Mouse (Mus musculus) thymus, adult 2 months (tissue): ENCODE data around the gene Fbln1.

Experiments
- CTCF ChIP-seq: fragments of 200-500 bp; IDR thresholded peaks from 2 replicates; pipeline ENCODE4 v1.5.1; 2012; ENCODE audit warnings: mild to moderate bottlenecking, control low read depth, low read length, moderate library complexity, borderline replicate concordance; ENCODE audit not compliant: control insufficient read depth, poor library complexity, insufficient read depth; ENCODE audit errors: extremely low read depth
- POLR2A ChIP-seq: fragments of 200-500 bp; IDR thresholded peaks from 2 replicates; pipeline ENCODE4 v1.6.1; 2012; ENCODE audit warnings: mild to moderate bottlenecking, low read length, control low read depth, moderate library complexity; ENCODE audit not compliant: control insufficient read depth, poor library complexity, insufficient read depth; ENCODE audit errors: extremely low read depth

GRCm38 (mm10) chr15:85278986-85279385 is 73.2 kb downstream of the Fbln1 start:
- TF ChIP-seq POLR2A (no peak), CTCF (no peak)
